In the genomic region with DNA sequence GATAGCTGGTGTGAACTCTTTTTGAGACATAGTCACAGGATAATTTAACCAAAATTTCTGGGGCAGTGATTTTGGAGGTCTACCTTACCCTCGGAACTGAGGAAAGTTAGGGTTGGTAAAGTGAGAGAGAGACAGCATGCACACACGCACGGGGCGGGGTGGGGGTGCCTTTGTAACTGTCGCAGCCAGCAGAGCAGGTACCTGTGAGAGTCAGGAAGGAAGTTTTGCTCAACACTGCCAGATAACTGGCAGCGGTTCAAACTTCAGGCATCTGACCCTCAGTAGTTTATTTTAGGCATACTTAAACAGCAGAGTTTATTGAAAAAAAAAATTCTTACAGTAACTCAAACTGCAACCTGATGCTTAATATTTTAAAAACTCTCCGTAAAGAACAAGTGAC, we compare ENCODE assay signal across 10 mouse cellular contexts.
"Had no signal": no experiment of that assay in that cellular context is flagged by ENCODE, and none has a peak within 500 bp of the region (broad histone marks: within the 10 kb centered on the region; RNA-seq: fewer than 3 reads in every experiment).

No protein-coding gene starts in this region.

- H3K4me1 ChIP-seq: limb, embryonic 15.5 days; liver, embryonic 12.5 days; midbrain, embryonic 13.5 days; stomach, embryonic 15.5 days had no signal

- H3K9me3 ChIP-seq: limb, embryonic 15.5 days; liver, embryonic 12.5 days; midbrain, embryonic 13.5 days; stomach, embryonic 15.5 days had no signal

- H3K4me3 ChIP-seq: limb, embryonic 15.5 days; liver, embryonic 12.5 days; midbrain, embryonic 13.5 days; stomach, embryonic 15.5 days had no signal

- H3K9ac ChIP-seq: limb, embryonic 15.5 days; liver, embryonic 12.5 days; midbrain, embryonic 13.5 days; stomach, embryonic 15.5 days had no signal

- H3K27ac ChIP-seq: kidney, postnatal 0 days; limb, embryonic 15.5 days; liver, embryonic 12.5 days; midbrain, embryonic 13.5 days; stomach, embryonic 15.5 days had no signal

- H3K4me2 ChIP-seq: limb, embryonic 15.5 days; liver, embryonic 12.5 days; midbrain, embryonic 13.5 days; stomach, embryonic 15.5 days had no signal

- H3K36me3 ChIP-seq: limb, embryonic 15.5 days; liver, embryonic 12.5 days; midbrain, embryonic 13.5 days; stomach, embryonic 15.5 days had no signal

- DNase-seq: kidney, adult 8-10 months; kidney, postnatal 36 days; layer of hippocampus, adult 9-11 months; layer of hippocampus, postnatal 36 days; right cerebral cortex, postnatal 14 days had no signal

- H3K27me3 ChIP-seq: limb, embryonic 15.5 days; liver, embryonic 12.5 days; midbrain, embryonic 13.5 days; stomach, embryonic 15.5 days had no signal

- ATAC-seq: liver, embryonic 12.5 days; midbrain, embryonic 13.5 days had no signal
